Mouse (Mus musculus): Measurements from ENCODE around the gene Cybrd1. TPM values are rescaled to one million over a fixed set of nuclear protein-coding genes. Genes with fewer than 3 reads are reported as not detected.

The Cybrd1 gene
- total RNA-seq, 2 experiments from 2014 or later, result 0.35 to 0.49 TPM

- DNase-seq, result no peak
Measured at GRCm38 (mm10) chr2:71123591-71123990, 5.9 kb downstream of the Cybrd1 start.

GRCm38 (mm10) chr2:71127779-71128534 is 10.2 kb downstream of the Cybrd1 start:
- no peak for DNase-seq

GRCm38 (mm10) chr2:71130366-71130765 is 12.6 kb downstream of the Cybrd1 start:
- DNase-seq, result no peak

- no peak for DNase-seq
Measured at GRCm38 (mm10) chr2:71131866-71132496, 14.3 kb downstream of the Cybrd1 start.

DNA sequence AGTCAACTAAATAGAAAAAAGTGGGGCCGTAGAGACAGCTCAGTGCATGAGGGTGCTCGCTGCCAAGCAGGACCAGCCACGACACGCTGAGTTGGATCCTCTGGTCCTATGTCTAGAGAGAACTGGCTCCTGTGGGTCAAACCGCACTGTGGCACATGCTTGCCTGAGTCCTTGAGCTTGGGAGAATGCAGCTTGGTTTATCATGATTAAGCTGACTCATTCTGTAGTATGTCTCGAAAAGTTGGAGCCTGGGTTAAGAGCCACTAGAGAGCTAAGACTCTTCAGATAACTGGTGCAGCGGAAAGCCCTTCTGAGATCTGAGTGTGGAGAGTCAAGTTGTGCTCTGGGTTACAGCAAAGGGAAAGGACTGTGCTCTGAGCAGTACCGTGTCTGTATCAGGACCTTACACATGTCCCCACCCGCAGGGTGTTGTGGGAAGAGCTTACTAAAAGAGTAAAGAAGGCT is 16.4 kb downstream of the Cybrd1 start:
- no peak for DNase-seq

DNA sequence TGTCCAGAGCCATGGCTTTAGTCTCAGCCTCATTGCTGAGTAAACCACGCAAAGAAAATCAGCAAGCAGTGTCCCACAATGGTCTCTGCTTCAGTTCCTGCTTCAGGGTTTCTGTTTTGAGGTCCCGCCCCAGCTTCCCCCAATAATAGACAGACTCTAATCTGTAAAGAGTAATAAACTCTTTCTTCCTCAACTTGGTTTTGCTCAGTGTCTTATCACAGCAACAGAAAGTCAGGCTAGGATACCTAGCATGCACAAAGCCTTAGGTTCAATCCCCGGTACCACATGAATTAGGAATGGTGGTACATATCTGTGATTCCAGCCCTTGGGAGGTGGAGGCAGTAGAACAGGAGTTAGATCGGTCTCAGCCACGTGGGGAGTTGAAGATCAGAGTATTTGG is 17.1 kb downstream of the Cybrd1 start:
- no peak for DNase-seq

GRCm38 (mm10) chr2:71140622-71141021 is 22.9 kb downstream of the Cybrd1 start:
- DNase-seq, result no peak

DNA sequence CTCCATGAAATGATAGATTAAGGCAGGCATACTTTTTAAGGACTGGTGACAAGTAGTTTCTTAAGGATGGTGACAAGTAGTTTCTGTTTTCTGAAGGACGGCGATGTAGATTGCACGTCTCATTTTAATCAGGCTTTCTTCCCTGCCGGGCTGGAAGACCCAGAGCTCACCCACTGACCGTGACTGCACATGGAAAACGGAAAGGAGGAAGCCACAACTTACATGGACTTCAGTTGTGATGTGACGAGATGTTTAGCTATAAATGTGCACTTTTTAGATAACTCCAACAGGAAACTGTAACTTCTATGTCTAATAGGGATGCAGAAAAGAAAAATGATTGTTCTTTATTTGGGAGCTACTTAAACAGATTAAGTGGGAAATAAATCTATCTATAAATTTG is 24.7 kb downstream of the Cybrd1 start:
- no peak for DNase-seq

DNA sequence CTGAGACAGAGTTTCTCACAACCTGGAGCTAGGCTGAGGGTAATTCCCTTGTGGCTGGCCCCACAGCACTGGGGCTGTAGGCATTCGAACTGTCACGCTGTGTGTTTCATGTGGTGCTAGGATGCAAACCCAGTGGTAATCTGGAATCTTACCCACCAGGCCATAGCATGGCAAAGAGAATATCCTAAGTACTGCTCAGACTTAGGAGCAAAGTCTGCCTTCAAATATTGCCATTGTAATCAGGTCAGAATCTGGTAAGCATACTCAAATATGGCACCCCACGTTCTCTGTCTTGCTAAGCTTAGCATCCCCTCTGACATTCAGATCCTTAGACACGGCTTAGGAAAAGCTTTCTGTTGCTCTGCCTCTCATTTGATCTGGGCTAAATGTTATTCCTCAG is 28.1 kb downstream of the Cybrd1 start:
- DNase-seq, result no peak

GRCm38 (mm10) chr2:71146266-71146665 is 28.5 kb downstream of the Cybrd1 start:
- DNase-seq, result no peak

GRCm38 (mm10) chr2:71147816-71148215 is 30.1 kb downstream of the Cybrd1 start:
- no peak for DNase-seq

DNA sequence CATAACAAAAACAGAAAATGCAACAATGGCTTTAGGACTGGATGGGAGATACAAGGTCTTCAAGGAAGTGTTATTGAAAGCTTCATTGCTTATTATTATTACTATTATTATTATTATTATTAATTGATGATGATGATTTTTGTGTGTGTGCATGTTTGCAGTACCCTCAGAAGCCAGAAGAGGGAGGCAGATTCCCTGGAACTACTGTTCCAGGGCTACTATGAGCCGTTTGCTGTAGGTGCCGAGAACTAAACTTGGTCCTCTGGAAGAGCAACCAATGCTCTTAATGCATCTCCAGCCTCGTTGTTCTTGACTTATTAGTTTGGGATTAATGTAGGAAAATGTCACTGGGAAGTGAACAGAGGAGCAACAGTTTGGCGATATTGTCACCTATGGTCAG is 34.4 kb downstream of the Cybrd1 start:
- DNase-seq, result no peak

DNA sequence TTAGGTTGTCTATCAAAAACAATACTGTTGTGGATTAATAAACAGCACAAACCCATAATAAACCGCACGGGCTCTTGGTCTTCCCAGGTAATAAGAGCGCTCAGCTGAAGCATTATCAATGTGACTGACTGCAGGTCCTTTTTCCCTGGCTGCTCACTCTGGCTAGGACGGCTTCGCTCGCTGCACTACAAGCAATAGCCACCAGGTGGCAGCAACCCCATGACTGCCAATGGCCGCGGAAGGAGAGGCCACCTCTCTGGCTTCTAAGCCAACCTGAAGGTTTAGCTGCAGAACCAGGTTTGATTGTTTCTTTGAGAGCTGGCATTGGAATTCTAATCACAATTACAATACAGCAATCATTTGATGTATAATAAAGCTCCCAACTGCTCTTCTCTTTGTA is 37.8 kb downstream of the Cybrd1 start:
- peak; percentile 19 for DNase-seq

DNA sequence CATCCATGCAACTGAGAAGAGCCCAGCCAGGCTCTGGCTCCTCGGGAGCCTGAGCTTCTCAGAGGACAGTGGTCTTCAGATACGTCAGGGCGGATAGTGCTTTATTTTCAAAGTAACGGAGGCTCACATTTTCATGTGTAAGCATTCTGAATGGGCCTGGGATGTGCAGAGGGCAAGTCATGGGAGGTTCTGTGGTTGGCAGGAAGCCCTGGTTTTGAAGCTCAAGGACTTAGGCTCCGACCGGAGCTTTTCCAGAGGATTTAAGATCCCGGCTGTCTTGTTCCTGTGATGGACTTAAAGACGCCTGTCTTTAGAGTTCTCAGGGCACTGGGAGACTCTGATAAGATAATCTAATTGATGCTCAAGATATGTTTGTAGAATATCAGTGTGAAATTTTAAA is 38.7 kb downstream of the Cybrd1 start:
- DNase-seq, result no peak

DNA sequence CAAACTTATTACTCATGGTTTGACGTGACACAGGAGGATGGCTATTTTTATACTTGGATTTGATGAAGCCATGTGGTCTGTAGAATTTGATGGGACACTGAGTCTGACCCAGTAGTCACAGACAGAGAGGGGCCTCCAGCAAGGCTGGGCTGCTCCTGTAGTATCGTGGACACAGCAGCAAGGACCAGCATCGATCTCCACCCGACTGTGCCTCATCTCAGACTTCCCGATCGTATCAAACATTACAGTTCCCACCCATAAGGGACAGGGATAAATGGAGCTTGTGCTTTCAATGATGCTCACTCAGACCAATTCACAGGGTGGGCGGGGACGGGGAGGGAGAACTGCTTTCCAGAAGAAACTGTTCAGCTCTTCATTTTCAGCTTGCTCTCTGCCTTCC is 40.2 kb downstream of the Cybrd1 start:
- no peak for DNase-seq

- no peak for DNase-seq
Measured at GRCm38 (mm10) chr2:71159576-71160306, 42.0 kb downstream of the Cybrd1 start.

DNA sequence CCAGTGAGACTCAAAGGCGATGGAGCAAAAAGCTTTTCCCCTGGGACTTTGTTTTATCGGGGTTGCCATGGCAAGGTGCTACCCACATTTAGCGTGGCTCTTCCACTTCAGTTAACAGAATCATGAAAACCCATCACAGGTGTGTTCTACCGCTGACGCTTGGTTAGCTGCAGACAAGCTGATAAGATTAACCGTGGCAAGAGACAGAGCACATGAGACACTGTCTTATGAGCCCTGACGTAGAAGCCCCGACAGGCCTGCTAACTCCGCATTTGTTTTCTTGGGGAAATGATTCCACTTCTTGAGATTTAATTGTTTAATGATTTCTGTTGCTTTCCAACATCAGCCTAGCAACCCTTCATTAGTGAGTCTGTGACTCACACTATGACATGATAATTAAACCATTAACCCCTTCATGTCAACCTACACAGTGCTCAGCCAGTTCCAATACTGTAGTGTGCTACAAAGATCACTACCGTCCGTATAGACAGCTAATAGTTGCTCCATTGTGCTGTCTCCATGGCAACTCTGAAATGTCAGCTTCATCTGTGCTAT is 42.7 kb downstream of the Cybrd1 start:
- DNase-seq, result no peak

GRCm38 (mm10) chr2:71161558-71161957 is 43.8 kb downstream of the Cybrd1 start:
- no peak for DNase-seq

GRCm38 (mm10) chr2:71162831-71163621 is 45.3 kb downstream of the Cybrd1 start:
- no peak for DNase-seq

DNA sequence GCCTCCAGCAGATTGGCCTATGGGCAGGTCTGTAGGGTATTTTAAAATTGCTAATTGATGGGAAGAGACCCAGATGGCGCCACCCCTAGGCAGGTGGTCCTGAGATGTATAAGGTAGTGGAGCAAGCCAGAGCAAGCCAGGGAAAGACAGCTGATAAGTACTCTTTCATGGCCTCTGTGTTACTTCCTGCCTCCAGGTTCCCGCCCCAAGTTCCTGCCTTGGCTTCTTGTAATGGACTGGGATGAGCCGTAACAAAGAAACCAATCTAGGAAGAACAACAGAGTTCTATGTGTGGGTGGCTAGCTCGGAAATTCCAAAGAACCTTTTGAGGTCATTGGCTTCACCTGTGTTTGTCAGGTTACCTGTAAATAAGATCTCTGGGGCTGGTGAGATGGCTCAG is 49.5 kb downstream of the Cybrd1 start:
- no peak for DNase-seq

DNA sequence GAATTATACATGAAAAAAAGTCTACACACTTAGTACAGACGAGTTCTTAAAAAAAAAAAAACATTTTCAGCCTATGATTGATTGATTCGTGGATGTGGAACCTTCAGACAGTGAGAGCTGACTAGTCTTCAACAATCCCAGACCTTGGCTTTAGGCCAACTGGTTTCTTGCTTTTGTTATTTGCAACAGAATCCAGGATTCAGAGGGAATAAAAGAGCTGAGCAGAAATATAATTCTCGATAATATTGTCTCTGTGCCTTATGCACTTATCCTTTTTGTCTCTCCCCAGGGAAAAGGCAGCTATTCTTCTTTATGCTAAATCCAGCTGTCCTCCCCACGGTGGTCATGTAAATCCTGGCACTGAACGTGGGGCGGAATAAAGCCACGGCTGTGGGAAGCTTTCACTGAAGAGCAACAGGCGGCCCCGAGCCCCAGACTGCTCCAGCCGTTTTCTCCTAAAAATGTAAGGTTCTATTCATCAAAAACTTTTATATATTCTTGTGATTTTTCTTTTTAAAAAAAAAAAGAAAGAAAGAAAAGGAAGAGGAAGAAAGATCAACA is 50.8 kb downstream of the Cybrd1 start:
- DNase-seq, result no peak

- DNase-seq, result no peak
Measured at GRCm38 (mm10) chr2:71173031-71173430, 55.3 kb downstream of the Cybrd1 start.

Data from gastrocnemius, postnatal 25 days (tissue).